Mouse (Mus musculus): ENCODE data around the gene Heatr4. TPM values are rescaled to one million over a fixed set of nuclear protein-coding genes. Genes with fewer than 3 reads are reported as not detected.

Heatr4 gene
- polyA plus RNA-seq (2014; fragmentation: Illumina TruSeq; extraction: RNeasy Lipid Tissue Mini Kit (QIAGEN cat#74804); ENCODE audit: low read depth, low replicate concordance): not detected

GRCm38 (mm10) chr12:83984752-83985151 lies at the start of gene Heatr4:
Gene Heatr4, minus strand, starts transcription at chr12:83984852.

GRCm38 (mm10) chr12:84009171-84009965 lies 24.7 kb upstream of the Heatr4 start, which contains the start of gene Acot1:
Gene Acot1, plus strand, starts transcription at chr12:84009490.

GRCm38 (mm10) chr12:83987583-83988441 lies 3.2 kb upstream of the Heatr4 start, which contains the start of gene Acot2:
Gene Acot2, plus strand, starts transcription at chr12:83987861.

GRCm38 (mm10) chr12:83950493-83950839 lies 34.2 kb downstream of the Heatr4 start, which contains the start of gene Riox1:
Gene Riox1, plus strand, starts transcription at chr12:83950608.

GRCm38 (mm10) chr12:83921535-83922381 lies 62.9 kb downstream of the Heatr4 start, which contains the start of gene Numb:
Gene Numb, minus strand, starts transcription at chr12:83921934.

Other genes starting within 250 kb of the Heatr4 start
- gene Papln, start 221.2 kb downstream of the Heatr4 start, polyA plus RNA-seq (2014; fragmentation: Illumina TruSeq; extraction: RNeasy Lipid Tissue Mini Kit (QIAGEN cat#74804); ENCODE audit: low read depth, low replicate concordance): 5.1 TPM
- gene Numb, start 62.9 kb downstream of the Heatr4 start, polyA plus RNA-seq (2014; fragmentation: Illumina TruSeq; extraction: RNeasy Lipid Tissue Mini Kit (QIAGEN cat#74804); ENCODE audit: low read depth, low replicate concordance): 26.6 TPM
- gene Riox1, start 34.2 kb downstream of the Heatr4 start, polyA plus RNA-seq (2014; fragmentation: Illumina TruSeq; extraction: RNeasy Lipid Tissue Mini Kit (QIAGEN cat#74804); ENCODE audit: low read depth, low replicate concordance): 5.0 TPM
- 44.9 TPM for gene Acot2, start 3.0 kb upstream of the Heatr4 start, polyA plus RNA-seq (2014; fragmentation: Illumina TruSeq; extraction: RNeasy Lipid Tissue Mini Kit (QIAGEN cat#74804); ENCODE audit: low read depth, low replicate concordance)
- gene Acot1, start 24.6 kb upstream of the Heatr4 start, polyA plus RNA-seq (2014; fragmentation: Illumina TruSeq; extraction: RNeasy Lipid Tissue Mini Kit (QIAGEN cat#74804); ENCODE audit: low read depth, low replicate concordance): 59.6 TPM
- 0.55 TPM for gene Acot4, start 53.5 kb upstream of the Heatr4 start, polyA plus RNA-seq (2014; fragmentation: Illumina TruSeq; extraction: RNeasy Lipid Tissue Mini Kit (QIAGEN cat#74804); ENCODE audit: low read depth, low replicate concordance)
- gene Gm49366, start 54.1 kb upstream of the Heatr4 start, polyA plus RNA-seq (2014; fragmentation: Illumina TruSeq; extraction: RNeasy Lipid Tissue Mini Kit (QIAGEN cat#74804); ENCODE audit: low read depth, low replicate concordance): not detected
- gene Acot3, start 67.3 kb upstream of the Heatr4 start, polyA plus RNA-seq (2014; fragmentation: Illumina TruSeq; extraction: RNeasy Lipid Tissue Mini Kit (QIAGEN cat#74804); ENCODE audit: low read depth, low replicate concordance): 1.8 TPM
- gene Acot5, start 84.5 kb upstream of the Heatr4 start, polyA plus RNA-seq (2014; fragmentation: Illumina TruSeq; extraction: RNeasy Lipid Tissue Mini Kit (QIAGEN cat#74804); ENCODE audit: low read depth, low replicate concordance): not detected
- gene Acot6, start 115.8 kb upstream of the Heatr4 start, polyA plus RNA-seq (2014; fragmentation: Illumina TruSeq; extraction: RNeasy Lipid Tissue Mini Kit (QIAGEN cat#74804); ENCODE audit: low read depth, low replicate concordance): 2.9 TPM
- gene Dnal1, start 129.5 kb upstream of the Heatr4 start, polyA plus RNA-seq (2014; fragmentation: Illumina TruSeq; extraction: RNeasy Lipid Tissue Mini Kit (QIAGEN cat#74804); ENCODE audit: low read depth, low replicate concordance): 4.3 TPM
- gene Pnma1, start 163.6 kb upstream of the Heatr4 start, polyA plus RNA-seq (2014; fragmentation: Illumina TruSeq; extraction: RNeasy Lipid Tissue Mini Kit (QIAGEN cat#74804); ENCODE audit: low read depth, low replicate concordance): not detected
- gene Elmsan1, start 234.0 kb upstream of the Heatr4 start, polyA plus RNA-seq (2014; fragmentation: Illumina TruSeq; extraction: RNeasy Lipid Tissue Mini Kit (QIAGEN cat#74804); ENCODE audit: low read depth, low replicate concordance): 8.2 TPM

Measured in heart, adult 10 weeks (tissue).